30 mouse cellular contexts compared by ENCODE assay signal in genomic region chr14:122570862-122571261, GRCm38 (mm10). TPM values are rescaled to one million over a fixed set of nuclear protein-coding genes. Genes with fewer than 3 reads are reported as not detected.
DNase-seq lines count a peak whose midpoint lies in the region; ATAC-seq lines count a peak whose summit lies in the region.
"Had no signal": no experiment of that assay in that cellular context is flagged by ENCODE, and none has a peak within 500 bp of the region (broad histone marks: within the 10 kb centered on the region; RNA-seq: fewer than 3 reads in every experiment).

No protein-coding gene starts in this region.

- H3K9ac ChIP-seq in forebrain, embryonic 14.5 days (ENCODE audit: low read length): no peak overlapping the region
- no peak overlapping the region for H3K9ac ChIP-seq in forebrain, embryonic 15.5 days (replicated peaks)
- no peak overlapping the region for H3K9ac ChIP-seq in midbrain, embryonic 14.5 days (replicated peaks; ENCODE audit: low read length)
- no peak overlapping the region for H3K9ac ChIP-seq in midbrain, embryonic 15.5 days
- H3K9ac ChIP-seq in hindbrain, embryonic 12.5 days: no peak overlapping the region
- no peak overlapping the region for H3K9ac ChIP-seq in hindbrain, embryonic 15.5 days
- H3K9ac ChIP-seq: kidney, embryonic 15.5 days; limb, embryonic 15.5 days; liver, embryonic 13.5 days; neural tube, embryonic 12.5 days; stomach, embryonic 15.5 days had no signal

- no peak overlapping the region for H3K4me3 ChIP-seq in forebrain, embryonic 14.5 days (ENCODE audit: low read depth, low read length)
- no peak overlapping the region for H3K4me3 ChIP-seq in forebrain, embryonic 15.5 days
- no peak overlapping the region for H3K4me3 ChIP-seq in midbrain, embryonic 14.5 days (replicated peaks; ENCODE audit: low read depth, low read length)
- no peak overlapping the region for H3K4me3 ChIP-seq in midbrain, embryonic 15.5 days
- no peak overlapping the region for H3K4me3 ChIP-seq in hindbrain, embryonic 12.5 days
- no peak overlapping the region for H3K4me3 ChIP-seq in hindbrain, embryonic 15.5 days
- H3K4me3 ChIP-seq: gastrocnemius, adult 2 months; kidney, embryonic 15.5 days; limb, embryonic 15.5 days; liver, embryonic 13.5 days; megakaryocyte, embryonic 14.5 days; neural tube, embryonic 12.5 days; stomach, embryonic 15.5 days had no signal

- H3K27ac ChIP-seq in forebrain, embryonic 14.5 days (ENCODE audit: low read depth, low read length): no peak overlapping the region
- no peak overlapping the region for H3K27ac ChIP-seq in forebrain, embryonic 15.5 days (replicated peaks)
- no peak overlapping the region for H3K27ac ChIP-seq in midbrain, embryonic 14.5 days (replicated peaks; ENCODE audit: low read depth, low read length)
- H3K27ac ChIP-seq in midbrain, embryonic 15.5 days: no peak overlapping the region
- H3K27ac ChIP-seq in hindbrain, embryonic 12.5 days: no peak overlapping the region
- no peak overlapping the region for H3K27ac ChIP-seq in hindbrain, embryonic 15.5 days (replicated peaks)
- H3K27ac ChIP-seq: gastrocnemius, adult 2 months; kidney, embryonic 15.5 days; limb, embryonic 15.5 days; liver, embryonic 13.5 days; neural tube, embryonic 12.5 days; stomach, embryonic 15.5 days had no signal

- no peak for DNase-seq in forebrain, embryonic 14.5 days (ENCODE audit: low spot score)
- DNase-seq in midbrain, embryonic 14.5 days: peak; percentile 26
- no peak for DNase-seq in cerebellum, postnatal 25 days
- no peak for DNase-seq in layer of hippocampus, postnatal 25 days (ENCODE audit: extremely low spot score in 1 of 2, low spot score in 1 of 2)
- DNase-seq: adrenal gland, postnatal 25 days; cerebellum, adult 18-20 months; cerebellum, postnatal 14 days; gastrocnemius, adult 2 months; gastrocnemius, postnatal 36 days; heart, adult 18-20 months; heart, postnatal 4 days; kidney, adult 18-20 months; kidney, postnatal 25 days; liver, embryonic 13.5 days; lung, adult 18-20 months; lung, postnatal 4 days; retina, postnatal 1 day; right cerebral cortex, postnatal 25 days had no signal

- WGBS in forebrain, embryonic 14.5 days: 49% methylated on average over 9 of the region's 9 CpGs
- 54% methylated on average over 9 of the region's 9 CpGs for WGBS in forebrain, embryonic 15.5 days
- WGBS in midbrain, embryonic 14.5 days: 55% methylated on average over 9 of the region's 9 CpGs
- 57% methylated on average over 9 of the region's 9 CpGs for WGBS in midbrain, embryonic 15.5 days
- WGBS in hindbrain, embryonic 12.5 days: 65% methylated on average over 9 of the region's 9 CpGs
- WGBS in hindbrain, embryonic 15.5 days: 51% methylated on average over 9 of the region's 9 CpGs

- peak; percentile 26; the same call in 1 of the 2 replicates for ATAC-seq in forebrain, embryonic 14.5 days
- no peak for ATAC-seq in forebrain, embryonic 15.5 days (replicated peaks)
- ATAC-seq in midbrain, embryonic 14.5 days (ENCODE audit: low FRiP score, low TSS enrichment): no peak
- ATAC-seq in midbrain, embryonic 15.5 days (replicated peaks): no peak
- ATAC-seq in hindbrain, embryonic 12.5 days (ENCODE audit: low FRiP score): peak; percentile 68; the same call in 1 of the 2 replicates
- ATAC-seq in hindbrain, embryonic 15.5 days (ENCODE audit: low FRiP score, low read depth): no peak
- ATAC-seq: CD4-positive, CD25-positive, alpha-beta regulatory T cell, adult 4 months; lung, postnatal 0 days had no signal

- no peak overlapping the region for H3K4me2 ChIP-seq in forebrain, embryonic 14.5 days (ENCODE audit: low read length)
- no peak overlapping the region for H3K4me2 ChIP-seq in forebrain, embryonic 15.5 days (replicated peaks)
- H3K4me2 ChIP-seq in midbrain, embryonic 14.5 days (ENCODE audit: low read length): no peak overlapping the region
- no peak overlapping the region for H3K4me2 ChIP-seq in midbrain, embryonic 15.5 days
- H3K4me2 ChIP-seq in hindbrain, embryonic 12.5 days (replicated peaks): no peak overlapping the region
- H3K4me2 ChIP-seq in hindbrain, embryonic 15.5 days: 0 out of 2 replicates have a peak overlapping the region, but pooled peaks have one; percentile 2
- H3K4me2 ChIP-seq: heart, embryonic 11.5 days; kidney, embryonic 15.5 days; limb, embryonic 15.5 days; liver, embryonic 13.5 days; neural tube, embryonic 12.5 days; stomach, embryonic 15.5 days had no signal

- H3K9me3 ChIP-seq in forebrain, embryonic 14.5 days (replicated peaks; ENCODE audit: control insufficient read depth, low read length): no peaks in the 10 kb centered on the region
- H3K9me3 ChIP-seq in forebrain, embryonic 15.5 days: no peaks in the 10 kb centered on the region
- no peaks in the 10 kb centered on the region for H3K9me3 ChIP-seq in midbrain, embryonic 14.5 days (ENCODE audit: control insufficient read depth, low read length)
- no peaks in the 10 kb centered on the region for H3K9me3 ChIP-seq in midbrain, embryonic 15.5 days
- H3K9me3 ChIP-seq in hindbrain, embryonic 12.5 days (replicated peaks): no peaks in the 10 kb centered on the region
- H3K9me3 ChIP-seq in hindbrain, embryonic 15.5 days: no peaks in the 10 kb centered on the region
- H3K9me3 ChIP-seq: kidney, embryonic 15.5 days; limb, embryonic 15.5 days; liver, embryonic 13.5 days; megakaryocyte, embryonic 14.5 days; neural tube, embryonic 12.5 days; stomach, embryonic 15.5 days had no signal

- H3K27me3 ChIP-seq in forebrain, embryonic 14.5 days (replicated peaks; ENCODE audit: control insufficient read depth, insufficient read depth, low read length): no peaks in the 10 kb centered on the region
- no peaks in the 10 kb centered on the region for H3K27me3 ChIP-seq in forebrain, embryonic 15.5 days
- no peaks in the 10 kb centered on the region for H3K27me3 ChIP-seq in midbrain, embryonic 14.5 days (ENCODE audit: control insufficient read depth, insufficient read depth, low read length)
- no peaks in the 10 kb centered on the region for H3K27me3 ChIP-seq in midbrain, embryonic 15.5 days (replicated peaks)
- no peaks in the 10 kb centered on the region for H3K27me3 ChIP-seq in hindbrain, embryonic 12.5 days
- no peaks in the 10 kb centered on the region for H3K27me3 ChIP-seq in hindbrain, embryonic 15.5 days
- H3K27me3 ChIP-seq: kidney, embryonic 15.5 days; limb, embryonic 15.5 days; liver, embryonic 13.5 days; megakaryocyte, embryonic 14.5 days; neural tube, embryonic 12.5 days; stomach, embryonic 15.5 days had no signal

- no peaks in the 10 kb centered on the region for H3K4me1 ChIP-seq in forebrain, embryonic 14.5 days (ENCODE audit: control insufficient read depth, insufficient read depth, low read length)
- peaks cover 3% of the 10 kb centered on the region; the same call in 1 of the 2 replicates for H3K4me1 ChIP-seq in forebrain, embryonic 15.5 days
- H3K4me1 ChIP-seq in midbrain, embryonic 14.5 days (ENCODE audit: control insufficient read depth, insufficient read depth, low read length): no peaks in the 10 kb centered on the region
- H3K4me1 ChIP-seq in midbrain, embryonic 15.5 days: no peaks in the 10 kb centered on the region
- no peaks in the 10 kb centered on the region for H3K4me1 ChIP-seq in hindbrain, embryonic 12.5 days
- H3K4me1 ChIP-seq in hindbrain, embryonic 15.5 days (replicated peaks): 0 out of 2 replicates have a peak, but pooled peaks cover 4% of the 10 kb centered on the region
- H3K4me1 ChIP-seq: kidney, embryonic 15.5 days; limb, embryonic 15.5 days; liver, embryonic 13.5 days; megakaryocyte, embryonic 14.5 days; neural tube, embryonic 12.5 days; stomach, embryonic 15.5 days had no signal

- H3K36me3 ChIP-seq in forebrain, embryonic 14.5 days (ENCODE audit: control insufficient read depth, insufficient read depth, low read length): no peaks in the 10 kb centered on the region
- no peaks in the 10 kb centered on the region for H3K36me3 ChIP-seq in forebrain, embryonic 15.5 days
- no peaks in the 10 kb centered on the region for H3K36me3 ChIP-seq in midbrain, embryonic 14.5 days (ENCODE audit: control insufficient read depth, insufficient read depth, low read length)
- no peaks in the 10 kb centered on the region for H3K36me3 ChIP-seq in midbrain, embryonic 15.5 days (replicated peaks)
- no peaks in the 10 kb centered on the region for H3K36me3 ChIP-seq in hindbrain, embryonic 12.5 days
- H3K36me3 ChIP-seq in hindbrain, embryonic 15.5 days: no peaks in the 10 kb centered on the region
- H3K36me3 ChIP-seq: kidney, embryonic 15.5 days; limb, embryonic 15.5 days; liver, embryonic 13.5 days; neural tube, embryonic 12.5 days; stomach, embryonic 15.5 days had no signal

RNA-seq across cellular contexts. Expression of gene Pcca, which starts 36.7 kb away (rescaled TPM):
- polyA plus RNA-seq in forebrain, embryonic 14.5 days (2014; fragmentation: Nextera tagmentation; extraction: Ambion mirVana): 25.0 and 25.7 TPM in 2 replicates
- polyA plus RNA-seq in forebrain, embryonic 15.5 days (2015; fragmentation: Nextera tagmentation; extraction: Ambion mirVana): 21.9 and 25.2 TPM in 2 replicates
- 19.1 and 29.9 TPM in 2 replicates for polyA plus RNA-seq in midbrain, embryonic 14.5 days (2014; fragmentation: Nextera tagmentation; extraction: Ambion mirVana)
- polyA plus RNA-seq in midbrain, embryonic 15.5 days (2015; fragmentation: Nextera tagmentation; extraction: Ambion mirVana): 26.7 and 27.0 TPM in 2 replicates
- polyA plus RNA-seq in hindbrain, embryonic 12.5 days (2016; fragmentation: Nextera tagmentation; extraction: Ambion mirVana): 33.4 and 34.9 TPM in 2 replicates
- polyA plus RNA-seq in hindbrain, embryonic 15.5 days (2015; fragmentation: Nextera tagmentation; extraction: Ambion mirVana): 29.0 and 30.2 TPM in 2 replicates
- total RNA-seq in layer of hippocampus, postnatal 25 days (2021): 10 to 100 TPM; 35.1 to 40.6 TPM

Comparison
In these comparisons a context has a peak if more than half of its experiments do, and no peak if none do; other contexts are left out.
1. ATAC-seq: peak in forebrain, embryonic 14.5 days (single experiment) and hindbrain, embryonic 12.5 days (single experiment); none in forebrain, embryonic 15.5 days (single experiment), midbrain, embryonic 14.5 days (single experiment), midbrain, embryonic 15.5 days (single experiment) and hindbrain, embryonic 15.5 days (single experiment).